Mouse (Mus musculus) heart, postnatal 0 days (tissue): ENCODE measurements around the gene Gm3250.
A peak's percentile ranks its signal among the peaks of the same experiment; 100 is the strongest.

ENCODE experiments used
- CTCF ChIP-seq: IDR thresholded peaks from 2 replicates; pipeline ENCODE4 v1.5.1; 2016; ENCODE audit warnings: antibody characterized with exemption, control low read depth, low read depth
- EP300 ChIP-seq: IDR thresholded peaks from 2 replicates; pipeline ENCODE4 v1.6.1; 2016; ENCODE audit warnings: antibody characterized with exemption, low read depth

- TF ChIP-seq CTCF, result peak; percentile 52
- no peak for TF ChIP-seq EP300
These were observed 33.2 kb upstream of the Gm3250 start for GRCm38 (mm10) chr10:77815514-77815913.
